Mouse (Mus musculus) stomach, embryonic 16.5 days (tissue): ENCODE results near the gene 2310061I04Rik. TPM values are rescaled to one million over a fixed set of nuclear protein-coding genes. Genes with fewer than 3 reads are reported as not detected.
A peak's percentile ranks its signal among the peaks of the same experiment; 100 is the strongest.

Source experiments
- ATAC-seq: fragments of 200-750 bp; cut with Nextera tagmentation; 2 replicates; pipeline ENCODE4 v1.8.0; 2017; ENCODE audit warnings: moderate number of reproducible peaks, moderate TSS enrichment; ENCODE audit not compliant: insufficient read depth, low FRiP score
- H3K27ac ChIP-seq: fragments of 300-500 bp; sonication (generic); 2 replicates; pipeline ENCODE4 v1.5.1; 2014; ENCODE audit warnings: low read length
- H3K27me3 ChIP-seq: fragments of 300-500 bp; sonication (generic); 2 replicates; pipeline ENCODE4 v1.6.1; 2014; ENCODE audit warnings: low read length, control low read depth, mixed read lengths; ENCODE audit not compliant: control insufficient read depth, insufficient read depth
- H3K36me3 ChIP-seq: fragments of 300-500 bp; sonication (generic); 2 replicates; pipeline ENCODE4 v1.6.1; 2014; ENCODE audit warnings: low read length; ENCODE audit not compliant: control insufficient read depth, insufficient read depth
- H3K4me1 ChIP-seq: fragments of 300-500 bp; sonication (generic); 2 replicates; pipeline ENCODE4 v1.6.1; 2014; ENCODE audit warnings: low read length, control low read depth, mixed read lengths; ENCODE audit not compliant: control insufficient read depth, insufficient read depth
- H3K4me2 ChIP-seq: fragments of 300-500 bp; sonication (generic); 2 replicates; pipeline ENCODE4 v1.6.1; 2014; ENCODE audit warnings: low read depth, low read length, mixed read lengths
- H3K4me3 ChIP-seq: fragments of 300-500 bp; sonication (generic); replicated peaks from 2 replicates; pipeline ENCODE4 v1.5.1; 2014; ENCODE audit warnings: mild to moderate bottlenecking, low read length
- H3K9ac ChIP-seq: fragments of 300-500 bp; sonication (generic); 2 replicates; pipeline ENCODE4 v1.6.1; 2014; ENCODE audit warnings: low read length
- H3K9me3 ChIP-seq: fragments of 300-500 bp; sonication (generic); replicated peaks from 2 replicates; pipeline ENCODE4 v1.6.1; 2016; ENCODE audit warnings: low read length, control low read depth; ENCODE audit not compliant: control insufficient read depth
- WGBS: fragments of 180-500 bp; shearing (Covaris S2); extraction: QIAGEN DNeasy Blood & Tissue Kit; methylation state at CpG from one replicate; pipeline ENCODE4 v1.1.7; 2014; 5-methylcytosine and 5-hydroxymethylcytosine counted together
- polyA plus RNA-seq: library from polyadenylated mRNA; unstranded; fragments of >200 nt; fragmentation: Nextera tagmentation; extraction: Ambion mirVana; gene quantifications from 2 replicates; pipeline ENCODE4 v1.2.1, GENCODE M21; 2015

The 2310061I04Rik gene
- polyA plus RNA-seq, 1 experiment from 2014 or later: 19.1 TPM

GRCm38 (mm10) chr17:35868165-35868820 is 28.9 kb downstream of the 2310061I04Rik start:
- peaks cover 6% of the 10 kb centered on the region; the same call in 1 of the 2 replicates for H3K36me3 ChIP-seq
- ATAC-seq: no peak
- peaks cover 5% of the 10 kb centered on the region; the same call in 1 of the 2 replicates for H3K9me3 ChIP-seq
- peak overlapping the region; percentile 99 for H3K27ac ChIP-seq
- no peaks in the 10 kb centered on the region for H3K27me3 ChIP-seq
- H3K4me3 ChIP-seq: peak overlapping the region; percentile 74
- H3K4me1 ChIP-seq: peaks cover 54% of the 10 kb centered on the region
- 24% methylated on average over 14 of the region's 17 CpGs for WGBS
- H3K9ac ChIP-seq: peak overlapping the region; percentile 85
- peak overlapping the region; percentile 90 for H3K4me2 ChIP-seq

GRCm38 (mm10) chr17:35866911-35867890 is 30.0 kb downstream of the 2310061I04Rik start:
- peaks cover 49% of the 10 kb centered on the region for H3K4me1 ChIP-seq

GRCm38 (mm10) chr17:35866281-35866831 is 30.9 kb downstream of the 2310061I04Rik start:
- Histone ChIP-seq H3K9ac (peak overlapping the region; percentile 85), H3K4me2 (peak overlapping the region; percentile 90), H3K4me3 (peak overlapping the region; percentile 74), H3K4me1 (peaks cover 49% of the 10 kb centered on the region), H3K9me3 (peaks cover 3% of the 10 kb centered on the region; the same call in 1 of the 2 replicates), H3K36me3 (peaks cover 4% of the 10 kb centered on the region; the same call in 1 of the 2 replicates), H3K27me3 (no peaks in the 10 kb centered on the region), H3K27ac (peak overlapping the region; percentile 99)
- WGBS: under 1% methylated on average over 38 of the region's 38 CpGs
- peak; percentile 56 for ATAC-seq

More at GRCm38 (mm10) chr17:35866911-35867890, 30.0 kb downstream of the 2310061I04Rik start:
- Histone ChIP-seq H3K9ac (peak overlapping the region; percentile 85), H3K27ac (peak overlapping the region; percentile 99), H3K27me3 (no peaks in the 10 kb centered on the region), H3K4me2 (peak overlapping the region; percentile 90), H3K36me3 (peaks cover 6% of the 10 kb centered on the region; the same call in 1 of the 2 replicates), H3K4me3 (peak overlapping the region; percentile 74), H3K9me3 (peaks cover 5% of the 10 kb centered on the region; the same call in 1 of the 2 replicates)
- WGBS: 14% methylated on average over 26 of the region's 26 CpGs
- ATAC-seq: no peak

DNA sequence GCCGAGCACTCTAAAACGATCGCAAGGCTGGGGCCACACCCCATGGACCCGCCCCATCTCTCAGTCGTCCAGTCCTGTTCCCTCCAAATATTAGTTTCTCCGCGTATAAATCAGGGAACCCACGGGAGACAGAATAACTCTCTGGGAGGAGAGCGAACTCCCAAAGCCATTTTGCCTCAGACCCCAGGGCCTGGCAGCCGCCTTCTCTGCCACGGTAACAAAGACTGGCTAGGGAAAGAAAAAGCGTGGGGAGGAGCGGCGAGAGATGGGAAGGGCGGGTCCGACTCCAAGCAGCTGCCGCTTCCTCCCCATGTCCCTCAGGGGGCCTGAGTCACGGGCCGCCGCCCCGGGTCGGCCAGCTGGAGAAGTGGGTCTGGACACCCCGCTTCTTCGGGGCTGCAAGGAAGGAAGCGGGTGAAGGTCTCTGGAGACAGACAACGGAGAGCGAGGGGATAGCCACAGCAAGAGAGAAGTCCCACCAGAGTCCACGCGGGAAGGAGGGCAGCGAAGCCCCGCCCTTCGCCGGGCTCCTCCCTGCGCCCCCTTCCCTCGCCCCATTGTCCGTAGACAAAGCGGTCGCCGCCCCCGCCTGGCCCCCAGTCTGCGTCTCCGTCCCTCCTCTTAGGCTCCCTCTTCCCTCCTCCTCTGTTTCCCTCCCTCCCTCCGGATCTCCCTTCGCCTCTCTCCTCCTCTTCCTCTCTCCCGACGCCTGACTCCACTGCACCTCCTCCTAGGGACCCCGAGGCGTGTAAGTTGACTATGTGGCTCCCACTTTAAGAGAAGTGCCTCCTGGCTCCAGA is 31.6 kb downstream of the 2310061I04Rik start, which contains the start of gene Ppp1r18:
Gene Ppp1r18 (plus strand): TSS at position 113 of the 800 bp plus-strand sequence.
- H3K4me1 ChIP-seq: peaks cover 46% of the 10 kb centered on the region
- no peaks in the 10 kb centered on the region for H3K9me3 ChIP-seq
- no peaks in the 10 kb centered on the region for H3K36me3 ChIP-seq
- H3K27me3 ChIP-seq: no peaks in the 10 kb centered on the region
- H3K27ac ChIP-seq: peak within 1 kb of the TSS; percentile 99
- H3K4me2 ChIP-seq: peak within 1 kb of the TSS; percentile 90
- under 1% methylated on average over 46 of the region's 48 CpGs for whole genome bisulfite sequencing
- peak within 1 kb of the TSS; percentile 85 for H3K9ac ChIP-seq
- H3K4me3 ChIP-seq: peak within 1 kb of the TSS; percentile 74
- ATAC-seq: peak; percentile 67

DNA sequence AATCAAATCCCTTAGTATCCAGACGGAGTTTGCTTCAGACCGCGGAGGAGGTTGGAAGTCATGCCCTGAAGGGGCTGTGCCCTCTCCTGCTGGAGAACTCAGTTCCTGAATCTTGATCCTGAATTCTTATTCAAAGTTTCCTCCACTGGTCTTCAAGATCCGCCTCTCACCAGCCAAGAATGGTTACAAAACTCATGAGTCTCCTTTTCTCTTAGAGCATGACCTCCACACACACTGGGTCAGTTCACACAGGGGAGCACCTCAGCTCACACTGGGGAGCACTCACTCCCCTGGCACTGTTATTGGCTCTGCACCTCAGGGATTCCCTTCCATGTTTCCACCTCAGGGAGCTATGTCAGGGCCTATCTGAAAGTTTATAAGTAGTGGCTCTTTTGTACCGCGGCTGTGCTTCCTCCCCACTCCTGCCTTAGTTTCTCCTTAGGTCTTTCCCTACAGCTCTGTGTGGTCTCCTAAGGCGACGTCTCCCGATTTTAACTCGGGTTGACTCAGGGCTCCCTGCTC is 32.3 kb downstream of the 2310061I04Rik start:
- Histone ChIP-seq H3K9me3 (no peaks in the 10 kb centered on the region), H3K27ac (peak overlapping the region; percentile 99), H3K4me1 (peaks cover 42% of the 10 kb centered on the region), H3K4me2 (peak overlapping the region; percentile 90), H3K4me3 (peak overlapping the region; percentile 74), H3K27me3 (no peaks in the 10 kb centered on the region), H3K9ac (peak overlapping the region; percentile 85), H3K36me3 (no peaks in the 10 kb centered on the region)
- ATAC-seq: no peak
- WGBS: 34% methylated on average over 10 of the region's 10 CpGs

GRCm38 (mm10) chr17:35861198-35861857 is 35.9 kb downstream of the 2310061I04Rik start, which contains the start of gene Nrm:
Gene Nrm, plus strand, starts transcription at chr17:35861318.
- peak within 1 kb of the TSS; percentile 86 for H3K9ac ChIP-seq
- no peaks in the 10 kb centered on the region for H3K9me3 ChIP-seq
- H3K36me3 ChIP-seq: peaks cover 13% of the 10 kb centered on the region; the same call in 1 of the 2 replicates
- peak within 1 kb of the TSS; percentile 70 for H3K4me2 ChIP-seq
- under 1% methylated on average over 47 of the region's 47 CpGs for WGBS
- peaks cover 15% of the 10 kb centered on the region for H3K4me1 ChIP-seq
- peak within 1 kb of the TSS; percentile 93 for H3K27ac ChIP-seq
- H3K4me3 ChIP-seq: peak within 1 kb of the TSS; percentile 88
- ATAC-seq: peak; percentile 92
- H3K27me3 ChIP-seq: no peaks in the 10 kb centered on the region

GRCm38 (mm10) chr17:35860831-35861197 is 36.4 kb downstream of the 2310061I04Rik start:
- H3K9ac ChIP-seq: peak overlapping the region; percentile 86
- 3% methylated on average over 12 of the region's 12 CpGs for WGBS
- peak overlapping the region; percentile 93 for H3K27ac ChIP-seq
- H3K4me1 ChIP-seq: peaks cover 15% of the 10 kb centered on the region
- H3K4me3 ChIP-seq: peak overlapping the region; percentile 88
- H3K9me3 ChIP-seq: no peaks in the 10 kb centered on the region
- peaks cover 13% of the 10 kb centered on the region; the same call in 1 of the 2 replicates for H3K36me3 ChIP-seq
- no peak for ATAC-seq
- H3K4me2 ChIP-seq: peak overlapping the region; percentile 70
- H3K27me3 ChIP-seq: no peaks in the 10 kb centered on the region
